ENCODE assay signal across 7 mouse cellular contexts in the genomic region with DNA sequence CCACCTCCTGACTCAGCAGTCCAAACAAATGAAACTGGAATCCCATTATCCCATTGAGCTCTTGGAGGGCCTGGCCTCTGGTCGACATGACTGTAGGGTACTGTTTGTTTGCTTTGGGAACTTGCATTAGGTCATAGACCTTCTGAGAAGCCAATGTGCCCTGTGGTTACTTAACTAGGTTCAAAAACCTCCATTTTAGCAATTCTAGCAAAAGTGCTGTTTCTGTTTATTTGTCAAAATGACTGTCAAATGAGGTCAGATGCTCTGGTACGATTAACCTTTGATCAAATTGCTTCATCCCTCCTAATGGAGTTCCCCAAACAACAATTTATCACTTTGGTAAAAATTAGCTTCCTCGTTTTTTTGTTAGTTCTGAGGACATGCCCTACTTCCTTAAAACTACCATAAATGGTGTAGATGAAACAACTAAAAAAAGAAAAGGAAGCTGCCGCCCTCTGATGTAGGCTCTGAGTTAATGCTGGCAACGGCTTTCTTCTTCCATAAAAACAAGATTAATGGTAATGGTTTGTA. TPM values are rescaled to one million over a fixed set of nuclear protein-coding genes. Genes with fewer than 3 reads are reported as not detected.
A peak's percentile ranks its signal among the peaks of the same experiment; 100 is the strongest.
DNase-seq lines count a peak whose midpoint lies in the region; ATAC-seq and TF ChIP-seq lines count a peak whose summit lies in the region.

No protein-coding gene starts in this region.

- no peak for ATAC-seq in neural tube, embryonic 15.5 days (ENCODE audit: low FRiP score)
- no peak for ATAC-seq in liver, embryonic 11.5 days (replicated peaks; ENCODE audit: low FRiP score)
- ATAC-seq in stomach, postnatal 0 days (ENCODE audit: low FRiP score, low TSS enrichment), result peak; percentile 30
- ATAC-seq in erythroid progenitor cell, adult 5-6 weeks (replicated peaks; ENCODE audit: low FRiP score, poor library complexity, severe bottlenecking), result no peak

- H3K4me2 ChIP-seq in neural tube, embryonic 15.5 days, result no peak overlapping the region
- H3K4me2 ChIP-seq in liver, embryonic 11.5 days, result peak overlapping the region; percentile 74
- H3K4me2 ChIP-seq in stomach, postnatal 0 days (replicated peaks; ENCODE audit: low read depth), result no peak overlapping the region

- no peak for TF ChIP-seq EP300 in stomach, postnatal 0 days (optimal IDR thresholded peaks at IDR 0.05)

- peak overlapping the region; percentile 58 for H3K27ac ChIP-seq in neural tube, embryonic 15.5 days (replicated peaks)
- peak overlapping the region; percentile 98 for H3K27ac ChIP-seq in liver, embryonic 11.5 days (ENCODE audit: low read depth, low read length)
- peak overlapping the region; percentile 99 for H3K27ac ChIP-seq in stomach, postnatal 0 days (replicated peaks)

- no peak for TF ChIP-seq CTCF in stomach, postnatal 0 days (IDR thresholded peaks at IDR 0.05; ENCODE audit: low read depth)

- H3K36me3 ChIP-seq in neural tube, embryonic 15.5 days, result no peaks in the 10 kb centered on the region; the same call in 1 of the 2 replicates
- H3K36me3 ChIP-seq in liver, embryonic 11.5 days (ENCODE audit: control insufficient read depth, insufficient read depth, low read length), result peaks cover 4% of the 10 kb centered on the region; the same call in 1 of the 2 replicates
- no peaks in the 10 kb centered on the region for H3K36me3 ChIP-seq in stomach, postnatal 0 days (ENCODE audit: control insufficient read depth, insufficient read depth, low read length)

- no peaks in the 10 kb centered on the region for H3K27me3 ChIP-seq in neural tube, embryonic 15.5 days (replicated peaks)
- no peaks in the 10 kb centered on the region for H3K27me3 ChIP-seq in liver, embryonic 11.5 days (replicated peaks; ENCODE audit: control insufficient read depth, insufficient read depth, low read length)
- H3K27me3 ChIP-seq in stomach, postnatal 0 days (ENCODE audit: control insufficient read depth, insufficient read depth, low read length), result no peaks in the 10 kb centered on the region

- H3K9ac ChIP-seq in neural tube, embryonic 15.5 days (replicated peaks), result no peak overlapping the region
- peak overlapping the region; percentile 89 for H3K9ac ChIP-seq in liver, embryonic 11.5 days (ENCODE audit: low read depth, low read length)
- H3K9ac ChIP-seq in stomach, postnatal 0 days (ENCODE audit: low read length), result no peak overlapping the region

- intact Hi-C loops in left cerebral cortex, postnatal 4 days (cut with DNase I), result no loop called here

- DNase-seq in neural tube, embryonic 10.5 days (ENCODE audit: extremely low spot score, low spot score), result no peak
- DNase-seq in fibroblast of lung, adult 2 months (ENCODE audit: low read depth), result peak; percentile 65
- DNase-seq in liver, embryonic 11.5 days (ENCODE audit: low spot score), result no peak
- peak; percentile 46 for DNase-seq in stomach, postnatal 0 days (ENCODE audit: low spot score)
- DNase-seq in left cerebral cortex, postnatal 4 days, result no peak

- H3K9me3 ChIP-seq in neural tube, embryonic 15.5 days (replicated peaks), result no peaks in the 10 kb centered on the region
- no peaks in the 10 kb centered on the region for H3K9me3 ChIP-seq in liver, embryonic 11.5 days (ENCODE audit: control insufficient read depth, low read length)
- no peaks in the 10 kb centered on the region for H3K9me3 ChIP-seq in stomach, postnatal 0 days (ENCODE audit: control insufficient read depth, low read length)

- WGBS in neural tube, embryonic 15.5 days, result 47% methylated on average over 5 of the region's 5 CpGs
- WGBS in liver, embryonic 11.5 days, result 27% methylated on average over 5 of the region's 5 CpGs
- WGBS in stomach, postnatal 0 days, result 6% methylated on average over 5 of the region's 5 CpGs

- H3K4me3 ChIP-seq in neural tube, embryonic 15.5 days (replicated peaks), result no peak overlapping the region
- H3K4me3 ChIP-seq in liver, embryonic 11.5 days (ENCODE audit: low read depth, low read length), result no peak overlapping the region
- H3K4me3 ChIP-seq in stomach, postnatal 0 days (ENCODE audit: low read depth, low read length), result no peak overlapping the region

- H3K4me1 ChIP-seq in neural tube, embryonic 15.5 days, result peaks cover 39% of the 10 kb centered on the region
- peaks cover 48% of the 10 kb centered on the region for H3K4me1 ChIP-seq in liver, embryonic 11.5 days (replicated peaks; ENCODE audit: control insufficient read depth, insufficient read depth, low read length)
- H3K4me1 ChIP-seq in stomach, postnatal 0 days (replicated peaks; ENCODE audit: control insufficient read depth, insufficient read depth), result 0 out of 2 replicates have a peak, but pooled peaks cover 8% of the 10 kb centered on the region

RNA-seq across cellular contexts. Expression of gene Gpx1, which starts 3.7 kb away (rescaled TPM):
- 460 and 559 TPM in 2 replicates for polyA plus RNA-seq in neural tube, embryonic 15.5 days (2015; fragmentation: Nextera tagmentation; extraction: Ambion mirVana)
- polyA plus RNA-seq in liver, embryonic 11.5 days (2014; fragmentation: Nextera tagmentation; extraction: Ambion mirVana), result 2,990 and 3,052 TPM in 2 replicates
- 1,072 and 1,116 TPM in 2 replicates for polyA plus RNA-seq in stomach, postnatal 0 days (2015; fragmentation: Nextera tagmentation; extraction: Ambion mirVana)
- total RNA-seq in left cerebral cortex, postnatal 4 days (2021), result 100 to 1,000 TPM; 113 to 116 TPM
- 4,218 and 4,387 TPM in 2 replicates for total RNA-seq in erythroid progenitor cell, adult 5-6 weeks (2015; ENCODE audit: low replicate concordance)
- total RNA-seq in erythroid progenitor cell, adult 5-6 weeks (2017; ENCODE audit: low replicate concordance), result 2,703 and 2,741 TPM in 2 replicates

RNA-seq across cellular contexts. Expression of gene Usp4, which starts 5.3 kb away (rescaled TPM):
- 110 and 111 TPM in 2 replicates for polyA plus RNA-seq in neural tube, embryonic 15.5 days (2015; fragmentation: Nextera tagmentation; extraction: Ambion mirVana)
- 114 and 122 TPM in 2 replicates for polyA plus RNA-seq in liver, embryonic 11.5 days (2014; fragmentation: Nextera tagmentation; extraction: Ambion mirVana)
- polyA plus RNA-seq in stomach, postnatal 0 days (2015; fragmentation: Nextera tagmentation; extraction: Ambion mirVana), result 56.8 and 59.6 TPM in 2 replicates
- total RNA-seq in left cerebral cortex, postnatal 4 days (2021), result 100 to 1,000 TPM; 142 to 150 TPM
- 162 and 251 TPM in 2 replicates for total RNA-seq in erythroid progenitor cell, adult 5-6 weeks (2015; ENCODE audit: low replicate concordance)
- total RNA-seq in erythroid progenitor cell, adult 5-6 weeks (2017; ENCODE audit: low replicate concordance), result 123 and 148 TPM in 2 replicates

RNA-seq across cellular contexts. Expression of gene Tcta, which starts 36.4 kb away (rescaled TPM):
- polyA plus RNA-seq in neural tube, embryonic 15.5 days (2015; fragmentation: Nextera tagmentation; extraction: Ambion mirVana), result 49.2 and 52.0 TPM in 2 replicates
- 14.9 and 16.1 TPM in 2 replicates for polyA plus RNA-seq in liver, embryonic 11.5 days (2014; fragmentation: Nextera tagmentation; extraction: Ambion mirVana)
- 58.2 and 61.4 TPM in 2 replicates for polyA plus RNA-seq in stomach, postnatal 0 days (2015; fragmentation: Nextera tagmentation; extraction: Ambion mirVana)
- 10 to 100 TPM; 30.0 to 35.6 TPM for total RNA-seq in left cerebral cortex, postnatal 4 days (2021)
- 5.9 and 11.5 TPM in 2 replicates for total RNA-seq in erythroid progenitor cell, adult 5-6 weeks (2015; ENCODE audit: low replicate concordance)
- total RNA-seq in erythroid progenitor cell, adult 5-6 weeks (2017; ENCODE audit: low replicate concordance), result 2.3 and 2.4 TPM in 2 replicates

RNA-seq across cellular contexts. Expression of gene Rhoa, which starts 36.4 kb away (rescaled TPM):
- polyA plus RNA-seq in neural tube, embryonic 15.5 days (2015; fragmentation: Nextera tagmentation; extraction: Ambion mirVana), result 261 and 304 TPM in 2 replicates
- polyA plus RNA-seq in liver, embryonic 11.5 days (2014; fragmentation: Nextera tagmentation; extraction: Ambion mirVana), result 254 and 264 TPM in 2 replicates
- 363 and 370 TPM in 2 replicates for polyA plus RNA-seq in stomach, postnatal 0 days (2015; fragmentation: Nextera tagmentation; extraction: Ambion mirVana)
- 100 to 1,000 TPM; 191 to 205 TPM for total RNA-seq in left cerebral cortex, postnatal 4 days (2021)
- 157 and 175 TPM in 2 replicates for total RNA-seq in erythroid progenitor cell, adult 5-6 weeks (2015; ENCODE audit: low replicate concordance)
- 253 and 313 TPM in 2 replicates for total RNA-seq in erythroid progenitor cell, adult 5-6 weeks (2017; ENCODE audit: low replicate concordance)

RNA-seq across cellular contexts. Expression of gene Amt, which starts 45.7 kb away (rescaled TPM):
- 24.2 and 30.5 TPM in 2 replicates for polyA plus RNA-seq in neural tube, embryonic 15.5 days (2015; fragmentation: Nextera tagmentation; extraction: Ambion mirVana)
- 16.0 and 16.5 TPM in 2 replicates for polyA plus RNA-seq in liver, embryonic 11.5 days (2014; fragmentation: Nextera tagmentation; extraction: Ambion mirVana)
- 10.5 and 11.6 TPM in 2 replicates for polyA plus RNA-seq in stomach, postnatal 0 days (2015; fragmentation: Nextera tagmentation; extraction: Ambion mirVana)
- 10 to 100 TPM; 25.0 to 26.7 TPM for total RNA-seq in left cerebral cortex, postnatal 4 days (2021)
- total RNA-seq in erythroid progenitor cell, adult 5-6 weeks (2015; ENCODE audit: low replicate concordance), result not detected in 2 replicates
- total RNA-seq in erythroid progenitor cell, adult 5-6 weeks (2017; ENCODE audit: low replicate concordance), result not detected in 2 replicates

Comparison
In these comparisons a context has a peak if more than half of its experiments do, and no peak if none do; other contexts are left out.
1. DNase-seq: peak in fibroblast of lung, adult 2 months (single experiment) and stomach, postnatal 0 days (single experiment); none in neural tube, embryonic 10.5 days (single experiment), liver, embryonic 11.5 days (single experiment) and left cerebral cortex, postnatal 4 days (single experiment).
2. Peak in every context shown above with its lines, with median percentiles within 50 percentile points of each other: H3K27ac ChIP-seq.